Mouse (Mus musculus): ENCODE data around the gene Xpc. TPM values are rescaled to one million over a fixed set of nuclear protein-coding genes. Genes with fewer than 3 reads are reported as not detected.
"Not testable (repeated sequence)": the region's sequence is repeated elsewhere in the genome, so short reads cannot be mapped to it uniquely, and the experiment has no call there.

The Xpc gene
- polyA plus RNA-seq, 1 experiment from 2014 or later = 20.8 TPM

- Histone ChIP-seq H3K36me3 (peaks cover 65% of the 10 kb centered on the region), H3K4me1 (no peaks in the 10 kb centered on the region), H3K4me2 (replicated peaks) (no peak overlapping the region), H3K4me3 (no peak overlapping the region), H3K9ac (replicated peaks) (no peak overlapping the region), H3K27me3 (no peaks in the 10 kb centered on the region), H3K27ac (replicated peaks) (no peak overlapping the region), H3K9me3 (no peaks in the 10 kb centered on the region)
- ATAC-seq (replicated peaks) = no peak
- WGBS = 86% methylated on average over 9 of the region's 9 CpGs
These were observed 27.0 kb downstream of the Xpc start for GRCm38 (mm10) chr6:91488496-91489212.

- 95% methylated on average over 15 of the region's 15 CpGs for WGBS
- no peak overlapping the region for H3K9ac ChIP-seq (replicated peaks)
- no peak overlapping the region for H3K27ac ChIP-seq (replicated peaks)
- no peaks in the 10 kb centered on the region for H3K9me3 ChIP-seq
- no peak overlapping the region for H3K4me2 ChIP-seq (replicated peaks)
- no peak for ATAC-seq (replicated peaks)
- no peaks in the 10 kb centered on the region for H3K27me3 ChIP-seq
- no peak overlapping the region for H3K4me3 ChIP-seq
- H3K36me3 ChIP-seq = peaks cover 81% of the 10 kb centered on the region
- no peaks in the 10 kb centered on the region for H3K4me1 ChIP-seq
These were observed 28.8 kb downstream of the Xpc start for GRCm38 (mm10) chr6:91486736-91487453.

- no peak overlapping the region for H3K9ac ChIP-seq (replicated peaks)
- no peak for ATAC-seq (replicated peaks)
- peaks cover 97% of the 10 kb centered on the region for H3K36me3 ChIP-seq
- H3K4me2 ChIP-seq (replicated peaks) = no peak overlapping the region
- 98% methylated on average over 2 of the region's 2 CpGs for WGBS
- no peak overlapping the region for H3K4me3 ChIP-seq
- H3K27me3 ChIP-seq = no peaks in the 10 kb centered on the region
- no peaks in the 10 kb centered on the region for H3K9me3 ChIP-seq
- H3K4me1 ChIP-seq = no peaks in the 10 kb centered on the region
- no peak overlapping the region for H3K27ac ChIP-seq (replicated peaks)
These were observed 32.3 kb downstream of the Xpc start for GRCm38 (mm10) chr6:91483371-91483770.

GRCm38 (mm10) chr6:91476541-91476940 lies 39.1 kb downstream of the Xpc start:
- H3K36me3 ChIP-seq = peaks cover 44% of the 10 kb centered on the region
- H3K9me3 ChIP-seq = no peaks in the 10 kb centered on the region
- no peak for ATAC-seq (replicated peaks)
- WGBS = 95% methylated on average over 2 of the region's 2 CpGs
- H3K27me3 ChIP-seq = no peaks in the 10 kb centered on the region
- H3K27ac ChIP-seq (replicated peaks) = no peak overlapping the region
- H3K4me1 ChIP-seq = peaks cover 31% of the 10 kb centered on the region
- H3K9ac ChIP-seq (replicated peaks) = no peak overlapping the region
- no peak overlapping the region for H3K4me3 ChIP-seq
- H3K4me2 ChIP-seq (replicated peaks) = no peak overlapping the region

- Histone ChIP-seq H3K9ac (replicated peaks) (peak overlapping the region; percentile 61), H3K4me3 (peak overlapping the region; percentile 75), H3K36me3 (peaks cover 26% of the 10 kb centered on the region), H3K4me1 (peaks cover 31% of the 10 kb centered on the region), H3K4me2 (replicated peaks) (peak overlapping the region; percentile 69), H3K27me3 (no peaks in the 10 kb centered on the region), H3K9me3 (no peaks in the 10 kb centered on the region), H3K27ac (replicated peaks) (no peak overlapping the region)
- no peak for ATAC-seq (replicated peaks)
- WGBS = 50% methylated on average over 9 of the region's 9 CpGs
These were observed 41.1 kb downstream of the Xpc start for GRCm38 (mm10) chr6:91474441-91475190.

- Histone ChIP-seq H3K27me3 (no peaks in the 10 kb centered on the region), H3K4me1 (peaks cover 31% of the 10 kb centered on the region), H3K4me2 (replicated peaks) (peak overlapping the region; percentile 69), H3K4me3 (peak overlapping the region; percentile 75), H3K27ac (replicated peaks) (peak overlapping the region; percentile 12), H3K9ac (replicated peaks) (peak overlapping the region; percentile 61), H3K36me3 (peaks cover 19% of the 10 kb centered on the region), H3K9me3 (no peaks in the 10 kb centered on the region)
- ATAC-seq (replicated peaks) = peak; percentile 59
- 0% methylated on average over 27 of the region's 27 CpGs for WGBS
These were observed 41.8 kb downstream of the Xpc start for GRCm38 (mm10) chr6:91473805-91474440.

GRCm38 (mm10) chr6:91472868-91473804 lies 42.6 kb downstream of the Xpc start, which contains the start of the genes Chchd4 and Tmem43:
Gene Chchd4 (minus strand): TSS chr6:91473546.
Gene Tmem43 (plus strand): TSS chr6:91473703.
- H3K27me3 ChIP-seq = no peaks in the 10 kb centered on the region
- H3K9me3 ChIP-seq = no peaks in the 10 kb centered on the region
- H3K4me2 ChIP-seq (replicated peaks) = peak within 1 kb of the TSS; percentile 69
- H3K4me3 ChIP-seq = peak within 1 kb of the TSS; percentile 75
- ATAC-seq (replicated peaks) = peak; percentile 96
- H3K4me1 ChIP-seq = peaks cover 31% of the 10 kb centered on the region
- H3K27ac ChIP-seq (replicated peaks) = peak within 1 kb of the TSS; percentile 58
- under 1% methylated on average over 74 of the region's 74 CpGs for WGBS
- H3K9ac ChIP-seq (replicated peaks) = peak within 1 kb of the TSS; percentile 70
- H3K36me3 ChIP-seq = peaks cover 11% of the 10 kb centered on the region

GRCm38 (mm10) chr6:91472319-91472718 lies 43.4 kb downstream of the Xpc start:
- H3K4me3 ChIP-seq = peak overlapping the region; percentile 75
- H3K27me3 ChIP-seq = no peaks in the 10 kb centered on the region
- 24% methylated on average over 6 of the region's 6 CpGs for WGBS
- no peak overlapping the region for H3K27ac ChIP-seq (replicated peaks)
- peak overlapping the region; percentile 55 for H3K4me2 ChIP-seq (replicated peaks)
- H3K4me1 ChIP-seq = peaks cover 31% of the 10 kb centered on the region
- H3K9me3 ChIP-seq = no peaks in the 10 kb centered on the region
- ATAC-seq (replicated peaks) = no peak
- H3K9ac ChIP-seq (replicated peaks) = peak overlapping the region; percentile 70
- peaks cover 8% of the 10 kb centered on the region for H3K36me3 ChIP-seq

- not testable (repeated sequence) for H3K4me2 ChIP-seq (replicated peaks)
These were observed 44.3 kb downstream of the Xpc start for GRCm38 (mm10) chr6:91471427-91471826.

GRCm38 (mm10) chr6:91470712-91471111 lies 45.0 kb downstream of the Xpc start:
- ATAC-seq (replicated peaks) = no peak
- H3K4me2 ChIP-seq (replicated peaks) = no peak overlapping the region
- no peak overlapping the region for H3K27ac ChIP-seq (replicated peaks)
- H3K27me3 ChIP-seq = no peaks in the 10 kb centered on the region
- 84% methylated on average over 2 of the region's 2 CpGs for WGBS
- no peak overlapping the region for H3K9ac ChIP-seq (replicated peaks)
- H3K9me3 ChIP-seq = no peaks in the 10 kb centered on the region
- H3K36me3 ChIP-seq = peaks cover 19% of the 10 kb centered on the region
- peaks cover 30% of the 10 kb centered on the region for H3K4me1 ChIP-seq
- H3K4me3 ChIP-seq = no peak overlapping the region

More at GRCm38 (mm10) chr6:91471427-91471826, 44.3 kb downstream of the Xpc start:
- not testable (repeated sequence) for H3K27me3 ChIP-seq; ATAC-seq (replicated peaks); H3K27ac ChIP-seq (replicated peaks); H3K9ac ChIP-seq (replicated peaks); H3K4me3 ChIP-seq; H3K9me3 ChIP-seq
- Histone ChIP-seq H3K36me3 (peaks cover 13% of the 10 kb centered on the region), H3K4me1 (peaks cover 31% of the 10 kb centered on the region)
- WGBS = over 99% methylated on average over 3 of the region's 3 CpGs

GRCm38 (mm10) chr6:91467106-91467505 lies 48.6 kb downstream of the Xpc start:
- H3K4me3 ChIP-seq = no peak overlapping the region
- peaks cover 6% of the 10 kb centered on the region for H3K4me1 ChIP-seq
- H3K9ac ChIP-seq (replicated peaks) = no peak overlapping the region
- ATAC-seq (replicated peaks) = no peak
- H3K9me3 ChIP-seq = no peaks in the 10 kb centered on the region
- no peaks in the 10 kb centered on the region for H3K27me3 ChIP-seq
- no peak overlapping the region for H3K27ac ChIP-seq (replicated peaks)
- WGBS = 89% methylated on average over 1 of the region's 1 CpGs
- no peak overlapping the region for H3K4me2 ChIP-seq (replicated peaks)
- H3K36me3 ChIP-seq = peaks cover 44% of the 10 kb centered on the region

All from forebrain, embryonic 15.5 days (tissue).